Mouse (Mus musculus): ENCODE measurements around the gene Ccdc28a. TPM values are rescaled to one million over a fixed set of nuclear protein-coding genes. Genes with fewer than 3 reads are reported as not detected.

Ccdc28a gene
- 5.8 and 10.1 TPM in 2 replicates for polyA plus RNA-seq (2012; ENCODE audit: insufficient read depth, insufficient read length, missing spikeins)

DNA sequence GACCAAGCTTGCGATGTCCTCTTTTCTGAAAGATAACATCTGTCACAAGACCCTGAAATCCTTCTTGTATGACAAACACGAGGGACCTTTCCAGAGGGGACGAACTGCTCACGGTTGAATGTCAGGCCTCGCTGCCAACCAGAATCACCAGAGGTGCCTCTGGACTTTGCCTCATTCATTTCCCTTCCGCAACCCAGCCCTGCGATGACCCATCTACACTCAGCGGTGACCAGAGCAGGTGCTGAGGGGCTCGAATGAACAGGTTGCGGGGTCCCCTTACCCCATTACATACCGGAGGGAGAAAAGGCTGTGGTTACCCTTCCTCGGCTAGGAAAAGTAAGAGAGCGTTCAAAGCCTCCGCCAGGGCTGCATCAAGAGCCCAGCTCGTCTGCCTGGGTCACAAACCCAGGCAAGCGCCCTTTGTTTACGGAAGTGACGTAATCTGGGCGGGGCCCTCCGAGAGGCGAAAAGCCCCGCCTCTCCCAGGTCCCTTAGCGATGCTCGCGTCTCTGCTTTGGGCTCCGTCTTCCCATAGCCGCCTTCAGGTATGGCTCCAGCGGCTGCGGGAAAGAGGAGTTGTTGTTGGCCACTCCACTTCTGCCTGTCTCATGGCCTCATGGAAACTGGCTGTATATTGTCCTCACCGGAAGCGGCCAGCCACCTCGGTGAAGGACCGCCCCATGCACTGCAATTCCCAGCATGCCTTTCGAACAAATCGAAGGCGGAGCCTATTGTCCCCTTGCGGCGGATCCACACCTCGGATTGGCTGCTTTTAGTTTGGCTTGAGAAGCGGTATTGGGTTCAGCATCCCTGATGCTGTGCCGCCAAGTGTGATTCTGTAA, at the start of gene Ccdc28a:
Gene Ccdc28a, minus strand, starts transcription at position 439 of the 842 bp plus-strand sequence.
- Histone ChIP-seq H3K4me3 (ENCODE audit: insufficient read depth, low read depth, low read length) (peak within 1 kb of the TSS; percentile 88), H3K4me1 (ENCODE audit: control insufficient read depth, insufficient read depth, insufficient read length, low read length) (no peaks in the 10 kb centered on the region), H3K27ac (replicated peaks; ENCODE audit: low read depth, low read length) (peak within 1 kb of the TSS; percentile 88)

- Histone ChIP-seq H3K27ac (replicated peaks; ENCODE audit: low read depth, low read length) (no peak overlapping the region), H3K4me3 (ENCODE audit: insufficient read depth, low read depth, low read length) (no peak overlapping the region), H3K4me1 (ENCODE audit: control insufficient read depth, insufficient read depth, insufficient read length, low read length) (no peaks in the 10 kb centered on the region)
These were observed 49.2 kb upstream of the Ccdc28a start for GRCm38 (mm10) chr10:18283991-18284390.

DNA sequence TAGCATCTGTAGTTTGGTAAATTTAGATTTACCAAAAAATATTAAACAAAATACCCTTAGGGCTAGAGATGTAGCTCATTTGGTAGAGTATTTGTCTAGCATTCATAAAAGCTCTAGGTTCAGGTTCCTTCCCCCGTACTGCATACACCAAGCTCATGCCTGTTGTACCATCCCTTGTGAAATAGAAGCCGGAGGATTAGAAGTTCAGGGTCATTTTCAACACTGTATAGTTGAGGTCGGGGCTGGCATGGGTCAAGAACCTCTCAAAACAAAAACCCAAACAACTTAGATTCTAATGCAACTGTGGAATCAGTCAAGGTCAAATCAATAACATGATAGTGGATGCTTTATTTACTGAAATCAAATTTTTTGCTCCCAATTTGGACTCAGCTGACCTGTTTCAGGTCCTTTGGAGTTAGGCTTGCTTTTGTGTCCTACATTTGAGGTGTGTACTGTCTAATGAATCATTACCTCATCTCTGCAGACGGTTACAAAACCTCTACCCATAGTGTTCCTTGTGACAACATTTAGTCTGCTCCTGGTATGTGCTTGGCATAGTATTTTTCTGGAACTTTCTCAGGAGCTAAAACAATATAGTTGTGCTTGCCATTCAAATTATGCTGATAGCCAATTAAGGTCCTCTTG, 41.4 kb upstream of the Ccdc28a start:
- no peaks in the 10 kb centered on the region for H3K4me1 ChIP-seq (ENCODE audit: control insufficient read depth, insufficient read depth, insufficient read length, low read length)
- H3K4me3 ChIP-seq (ENCODE audit: insufficient read depth, low read depth, low read length), result no peak overlapping the region
- H3K27ac ChIP-seq (replicated peaks; ENCODE audit: low read depth, low read length), result no peak overlapping the region

DNA sequence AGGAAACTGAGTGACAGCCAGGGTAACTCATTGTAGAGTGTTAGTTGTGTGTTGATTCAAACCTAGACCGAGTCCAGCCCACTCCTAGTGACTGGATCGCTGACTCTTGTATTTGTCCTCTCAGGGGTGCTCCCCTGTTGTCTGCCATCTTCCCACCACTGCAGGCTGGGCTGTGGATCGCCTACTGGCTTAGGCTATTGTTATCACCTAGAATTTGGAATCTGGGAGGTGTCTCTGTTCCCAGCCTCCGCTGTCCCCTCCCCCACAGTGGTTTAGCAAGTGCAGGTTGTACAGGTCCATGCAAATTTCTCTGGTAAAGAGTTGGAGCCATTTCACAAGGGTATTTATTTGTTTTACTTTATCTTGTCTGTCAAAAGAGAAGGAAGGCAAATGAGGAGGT, 16.5 kb upstream of the Ccdc28a start:
- Histone ChIP-seq H3K4me1 (ENCODE audit: control insufficient read depth, insufficient read depth, insufficient read length, low read length) (no peaks in the 10 kb centered on the region), H3K27ac (replicated peaks; ENCODE audit: low read depth, low read length) (no peak overlapping the region), H3K4me3 (ENCODE audit: insufficient read depth, low read depth, low read length) (no peak overlapping the region)

- no peak overlapping the region for H3K4me3 ChIP-seq (ENCODE audit: insufficient read depth, low read depth, low read length)
These were observed 8.8 kb upstream of the Ccdc28a start for GRCm38 (mm10) chr10:18243614-18244013.

DNA sequence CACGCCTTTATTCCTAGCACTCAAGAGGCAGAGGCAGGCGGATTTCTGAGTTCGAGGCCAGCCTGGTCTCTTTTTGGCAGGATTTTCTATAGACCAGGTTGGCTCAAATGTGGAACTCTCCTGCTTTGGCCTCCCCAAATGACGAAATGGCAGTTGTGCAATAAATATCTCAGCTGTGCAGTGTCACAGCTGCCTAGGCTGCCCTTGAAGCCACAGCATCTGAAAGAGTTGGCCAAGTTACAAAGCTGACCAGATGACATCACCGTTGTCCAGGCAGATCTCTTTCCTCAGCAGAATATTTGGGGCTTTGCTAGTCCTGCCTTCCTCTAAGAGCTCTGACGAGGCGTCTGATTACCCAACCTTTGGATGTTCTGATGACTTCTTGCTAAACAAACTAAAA, 2.4 kb upstream of the Ccdc28a start:
- Histone ChIP-seq H3K4me3 (ENCODE audit: insufficient read depth, low read depth, low read length) (no peak overlapping the region), H3K4me1 (ENCODE audit: control insufficient read depth, insufficient read depth, insufficient read length, low read length) (no peaks in the 10 kb centered on the region), H3K27ac (replicated peaks; ENCODE audit: low read depth, low read length) (no peak overlapping the region)

More at GRCm38 (mm10) chr10:18243614-18244013, 8.8 kb upstream of the Ccdc28a start:
- Histone ChIP-seq H3K4me1 (ENCODE audit: control insufficient read depth, insufficient read depth, insufficient read length, low read length) (no peaks in the 10 kb centered on the region), H3K27ac (replicated peaks; ENCODE audit: low read depth, low read length) (no peak overlapping the region)

GRCm38 (mm10) chr10:18236328-18236927, 1.6 kb upstream of the Ccdc28a start:
- no peaks in the 10 kb centered on the region for H3K4me1 ChIP-seq (ENCODE audit: control insufficient read depth, insufficient read depth, insufficient read length, low read length)
- no peak overlapping the region for H3K27ac ChIP-seq (replicated peaks; ENCODE audit: low read depth, low read length)
- H3K4me3 ChIP-seq (ENCODE audit: insufficient read depth, low read depth, low read length), result no peak overlapping the region

DNA sequence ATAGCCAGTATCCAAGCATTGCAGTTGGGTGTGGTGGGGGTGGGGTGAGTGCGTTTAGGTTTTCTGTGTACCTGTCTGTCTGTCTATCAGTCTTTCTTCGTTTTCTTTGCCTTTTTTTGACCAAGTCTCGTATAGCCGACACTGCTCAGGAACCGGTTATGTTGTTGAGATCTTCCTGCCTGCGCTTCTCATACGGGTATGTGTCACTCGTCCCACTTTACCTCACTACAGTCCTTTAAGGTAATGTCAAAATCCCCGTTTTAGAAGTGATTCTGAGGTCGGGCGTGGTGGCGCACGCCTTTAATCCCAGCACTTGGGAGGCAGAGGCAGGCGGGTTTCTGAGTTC, 577 bp upstream of the Ccdc28a start:
- Histone ChIP-seq H3K4me3 (ENCODE audit: insufficient read depth, low read depth, low read length) (peak overlapping the region; percentile 88), H3K4me1 (ENCODE audit: control insufficient read depth, insufficient read depth, insufficient read length, low read length) (no peaks in the 10 kb centered on the region), H3K27ac (replicated peaks; ENCODE audit: low read depth, low read length) (no peak overlapping the region)

GRCm38 (mm10) chr10:18233891-18234290, 907 bp downstream of the Ccdc28a start:
- H3K4me3 ChIP-seq (ENCODE audit: insufficient read depth, low read depth, low read length), result no peak overlapping the region
- no peaks in the 10 kb centered on the region for H3K4me1 ChIP-seq (ENCODE audit: control insufficient read depth, insufficient read depth, insufficient read length, low read length)
- H3K27ac ChIP-seq (replicated peaks; ENCODE audit: low read depth, low read length), result no peak overlapping the region

GRCm38 (mm10) chr10:18224386-18224785, 10.4 kb downstream of the Ccdc28a start:
- no peaks in the 10 kb centered on the region for H3K4me1 ChIP-seq (ENCODE audit: control insufficient read depth, insufficient read depth, insufficient read length, low read length)
- no peak overlapping the region for H3K27ac ChIP-seq (replicated peaks; ENCODE audit: low read depth, low read length)
- H3K4me3 ChIP-seq (ENCODE audit: insufficient read depth, low read depth, low read length), result no peak overlapping the region

- Histone ChIP-seq H3K4me1 (ENCODE audit: control insufficient read depth, insufficient read depth, insufficient read length, low read length) (no peaks in the 10 kb centered on the region), H3K27ac (replicated peaks; ENCODE audit: low read depth, low read length) (no peak overlapping the region), H3K4me3 (ENCODE audit: insufficient read depth, low read depth, low read length) (no peak overlapping the region)
These were observed 15.4 kb downstream of the Ccdc28a start for GRCm38 (mm10) chr10:18219351-18219750.

DNA sequence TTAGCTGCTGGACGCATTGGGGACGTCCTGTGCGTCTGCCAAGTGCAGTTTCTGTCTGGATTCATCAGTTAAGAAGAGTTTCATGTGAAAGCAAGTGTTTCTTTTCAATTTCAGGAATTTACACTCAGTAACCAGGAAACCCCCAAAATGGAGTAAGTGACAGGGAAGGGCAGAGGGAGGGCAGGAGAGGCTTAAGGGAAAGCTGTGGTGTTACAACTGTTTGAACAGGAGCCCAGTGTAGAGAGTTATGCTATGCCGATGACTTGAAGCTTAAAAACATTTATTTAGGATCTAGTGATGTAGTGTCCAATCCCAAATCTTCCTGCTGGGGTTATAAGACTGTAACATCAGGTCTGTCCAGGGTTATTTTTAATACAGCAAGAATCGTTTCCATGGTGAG, 20.7 kb downstream of the Ccdc28a start:
- Histone ChIP-seq H3K4me3 (ENCODE audit: insufficient read depth, low read depth, low read length) (no peak overlapping the region), H3K27ac (replicated peaks; ENCODE audit: low read depth, low read length) (no peak overlapping the region), H3K4me1 (ENCODE audit: control insufficient read depth, insufficient read depth, insufficient read length, low read length) (no peaks in the 10 kb centered on the region)

DNA sequence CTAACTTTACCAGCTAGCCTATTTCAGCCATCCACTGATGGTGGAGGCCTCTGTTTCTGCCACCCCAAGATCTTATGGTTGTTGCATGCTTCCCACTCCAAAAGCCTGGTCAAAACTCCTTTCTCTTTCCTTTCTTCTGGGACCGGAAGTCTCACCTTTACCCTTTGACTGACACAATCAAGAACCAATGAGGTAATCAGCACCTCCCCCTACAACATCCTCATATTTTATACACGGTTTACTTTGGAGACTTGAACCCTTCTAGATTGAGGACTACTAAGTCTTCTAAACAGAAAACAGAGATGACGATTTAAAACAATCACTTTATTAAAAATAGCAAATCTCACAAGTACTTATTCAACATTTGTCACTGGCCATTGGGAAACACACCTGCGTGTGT, 21.4 kb downstream of the Ccdc28a start:
- Histone ChIP-seq H3K4me3 (ENCODE audit: insufficient read depth, low read depth, low read length) (no peak overlapping the region), H3K27ac (replicated peaks; ENCODE audit: low read depth, low read length) (no peak overlapping the region), H3K4me1 (ENCODE audit: control insufficient read depth, insufficient read depth, insufficient read length, low read length) (no peaks in the 10 kb centered on the region)

GRCm38 (mm10) chr10:18210726-18211125, 24.1 kb downstream of the Ccdc28a start, which contains the start of gene Ect2l:
TSS of gene Ect2l (minus strand) at chr10:18210890.
- H3K27ac ChIP-seq (replicated peaks; ENCODE audit: low read depth, low read length), result no peak within 1 kb of the TSS
- no peak within 1 kb of the TSS for H3K4me3 ChIP-seq (ENCODE audit: insufficient read depth, low read depth, low read length)
- H3K4me1 ChIP-seq (ENCODE audit: control insufficient read depth, insufficient read depth, insufficient read length, low read length), result no peaks in the 10 kb centered on the region

GRCm38 (mm10) chr10:18210119-18210518, 24.7 kb downstream of the Ccdc28a start:
- Histone ChIP-seq H3K27ac (replicated peaks; ENCODE audit: low read depth, low read length) (no peak overlapping the region), H3K4me1 (ENCODE audit: control insufficient read depth, insufficient read depth, insufficient read length, low read length) (no peaks in the 10 kb centered on the region), H3K4me3 (ENCODE audit: insufficient read depth, low read depth, low read length) (no peak overlapping the region)
